Mouse (Mus musculus) Patski (cell line): ENCODE data around the gene Rad9a. TPM values are rescaled to one million over a fixed set of nuclear protein-coding genes. Genes with fewer than 3 reads are reported as not detected.

Experiments
- ATAC-seq: fragments of 100-300 bp; one replicate; pipeline ENCODE4 v1.8.0; 2021
- CTCF ChIA-PET: fragments of 350-600 bp; sonication (Branson Sonifier 250); formaldehyde crosslinking; loops from one replicate; lab custom pipeline; 2022; ENCODE audit warnings: inconsistent platforms; lab: Charles Lee
- POLR2A ChIA-PET: fragments of 350-600 bp; sonication (Branson Sonifier 250); formaldehyde crosslinking; loops from one replicate; lab custom pipeline; 2022; ENCODE audit warnings: antibody characterized with exemption, inconsistent platforms; lab: Charles Lee
- DNase-seq: peaks from one replicate; pipeline ENCODE4 v3.0.0-alpha.2; 2011; ENCODE audit warnings: low read depth, low spot score
- H3K27me3 ChIP-seq: fragments of 371-371 bp; one replicate; pipeline ENCODE4 v1.5.1; 2021
- CTCF ChIP-seq: fragments of 100-300 bp; IDR thresholded peaks from one replicate; pipeline ENCODE4 v1.5.1; 2021
- in situ Hi-C: fragments of 300-500 bp; cut with MboI; formaldehyde crosslinking; loops from 3 replicates; pipeline ENCODE4 v1.11.1; 2018; ENCODE audit warnings: low pct_unique_long_range_greater_than_20kb, mixed read lengths
- polyA plus RNA-seq: library from polyadenylated mRNA; unstranded; gene quantifications from one replicate; pipeline ENCODE4 v1.2.3, GENCODE M21; 2021

Rad9a gene
- polyA plus RNA-seq, 1 experiment from 2014 or later, result 33.9 TPM

DNA sequence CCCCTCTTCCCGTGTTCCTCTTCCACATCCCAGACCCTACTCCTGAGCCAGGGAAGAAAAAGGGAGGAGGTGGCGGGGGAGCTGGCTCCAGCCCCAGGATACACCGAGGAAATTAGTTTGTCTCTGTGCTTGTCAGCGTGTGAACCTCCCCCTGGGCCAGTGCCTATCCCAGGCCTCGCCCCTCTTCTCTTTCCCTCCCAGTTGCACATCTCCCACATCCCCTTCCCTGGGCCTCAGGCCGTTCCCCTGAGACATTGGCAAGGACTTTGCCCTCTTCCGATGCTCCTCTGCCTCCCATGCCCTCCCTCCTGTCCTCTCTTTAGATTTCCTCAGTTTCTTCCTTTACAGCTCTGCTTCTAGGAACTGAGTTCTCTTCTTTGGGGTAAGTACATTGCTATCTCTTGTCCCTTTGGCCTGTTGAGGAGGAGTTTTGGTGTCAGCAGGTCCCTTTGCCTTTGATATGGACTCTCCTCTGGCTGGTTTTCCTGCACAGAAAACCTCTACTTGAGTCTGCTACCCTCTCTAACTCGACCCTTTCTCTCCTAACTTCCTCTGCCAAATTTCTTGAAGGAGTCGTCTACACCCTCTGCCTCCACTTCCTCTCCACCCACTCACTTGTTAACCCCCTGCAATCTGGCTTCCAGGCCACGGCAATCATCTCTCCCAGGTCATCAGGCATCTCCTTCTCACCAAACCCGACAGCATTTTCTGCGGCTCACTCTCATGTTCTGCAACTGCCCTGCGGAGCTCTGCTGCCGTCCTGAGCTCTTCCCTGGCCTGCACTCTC lies 19.7 kb upstream of the Rad9a start:
- no peak for DNase-seq
- in situ Hi-C loops, result no loop called here
- no peak for TF ChIP-seq CTCF
- ChIA-PET CTCF (interaction anchor here (17.4 to 20.5 kb wide), 2 partner anchors 5 to 9 kb away, joined by 396 read pairs; partner anchors contain the start of genes AC109138.7, Clcf1 and Pold4), POLR2A (interaction anchor here (1.5 to 16.4 kb wide), 3 partner anchors 9 to 13 kb away, joined by 9 to 199 read pairs (median 23); partner anchors contain the start of gene Pold4)
- no peak for ATAC-seq
- H3K27me3 ChIP-seq, result no peaks in the 10 kb centered on the region

- DNase-seq, result no peak
- ChIA-PET CTCF (interaction anchor here (1.1 to 20.5 kb wide), 3 partner anchors 5 to 50 kb away, joined by 3 to 396 read pairs (median 396); partner anchors contain the start of genes AC109138.7, Clcf1 and Pold4), POLR2A (interaction anchor here (1.5 to 16.4 kb wide), 4 partner anchors 9 to 19 kb away, joined by 3 to 199 read pairs (median 20); partner anchors contain the start of genes Pold4 and Rad9a)
- no peak for TF ChIP-seq CTCF
- in situ Hi-C loops, result no loop called here
- H3K27me3 ChIP-seq, result no peaks in the 10 kb centered on the region
- no peak for ATAC-seq
Measured at GRCm38 (mm10) chr19:4220416-4220815, 19.0 kb upstream of the Rad9a start.

DNA sequence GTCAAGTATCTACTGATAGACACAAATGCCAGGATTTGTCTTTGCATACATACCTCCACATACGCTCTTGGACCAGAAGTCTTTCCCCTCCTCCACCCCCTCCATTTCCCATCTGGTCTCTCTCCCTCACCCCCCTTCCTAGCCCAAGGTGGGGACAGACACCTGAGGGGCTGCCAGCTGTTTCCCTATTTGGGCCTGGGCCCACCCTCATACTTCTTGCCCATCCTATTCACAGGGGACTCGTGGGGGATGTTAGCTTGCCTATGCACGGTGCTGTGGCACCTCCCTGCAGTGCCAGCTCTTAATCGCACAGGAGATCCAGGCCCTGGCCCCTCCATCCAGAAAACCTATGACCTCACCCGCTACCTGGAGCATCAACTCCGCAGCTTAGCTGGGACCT lies 18.5 kb upstream of the Rad9a start:
- no peak for ATAC-seq

DNA sequence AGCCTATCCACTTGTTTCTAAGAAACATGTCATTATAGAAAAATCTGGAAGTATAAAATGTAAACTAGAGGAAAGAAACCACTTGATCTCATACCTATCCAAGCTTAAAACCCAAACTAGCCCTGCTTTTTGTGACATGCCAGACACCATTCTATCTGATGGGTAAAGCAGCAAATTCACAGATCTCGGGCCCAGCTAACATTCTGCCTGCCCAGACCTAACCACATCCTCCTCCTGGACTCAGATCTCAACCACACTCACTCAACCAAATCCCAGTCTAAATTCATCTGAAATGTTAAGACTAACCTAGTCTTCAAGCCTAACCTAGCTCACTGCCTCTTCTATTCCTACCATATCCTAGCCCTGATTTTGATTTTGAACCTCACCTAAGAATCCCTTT lies 17.3 kb upstream of the Rad9a start:
- no peak for DNase-seq
- ATAC-seq, result no peak
- ChIA-PET POLR2A (interaction anchor here (0.9 to 16.4 kb wide), 5 partner anchors 8 to 17 kb away, joined by 3 to 199 read pairs (median 17); partner anchors contain the start of genes Pold4 and Rad9a), CTCF (interaction anchor here (1.2 to 20.5 kb wide), 3 partner anchors 7 to 36 kb away, joined by 5 to 396 read pairs (median 396); partner anchors contain the start of genes AC109138.7, Clcf1 and Pold4)
- no peak for TF ChIP-seq CTCF
- H3K27me3 ChIP-seq, result no peaks in the 10 kb centered on the region
- in situ Hi-C loops, result no loop called here

More for the DNA sequence above, 18.5 kb upstream of the Rad9a start:
- TF ChIP-seq CTCF, result no peak
- CTCF ChIA-PET, result interaction anchor here (1.1 to 20.5 kb wide), 3 partner anchors 6 to 50 kb away, joined by 3 to 396 read pairs (median 396); partner anchors contain the start of genes AC109138.7, Clcf1 and Pold4
- DNase-seq, result no peak
- in situ Hi-C loops, result no loop called here
- POLR2A ChIA-PET, result interaction anchor here (1.5 to 16.4 kb wide), 4 partner anchors 9 to 19 kb away, joined by 3 to 199 read pairs (median 20); partner anchors contain the start of genes Pold4 and Rad9a
- no peaks in the 10 kb centered on the region for H3K27me3 ChIP-seq

DNA sequence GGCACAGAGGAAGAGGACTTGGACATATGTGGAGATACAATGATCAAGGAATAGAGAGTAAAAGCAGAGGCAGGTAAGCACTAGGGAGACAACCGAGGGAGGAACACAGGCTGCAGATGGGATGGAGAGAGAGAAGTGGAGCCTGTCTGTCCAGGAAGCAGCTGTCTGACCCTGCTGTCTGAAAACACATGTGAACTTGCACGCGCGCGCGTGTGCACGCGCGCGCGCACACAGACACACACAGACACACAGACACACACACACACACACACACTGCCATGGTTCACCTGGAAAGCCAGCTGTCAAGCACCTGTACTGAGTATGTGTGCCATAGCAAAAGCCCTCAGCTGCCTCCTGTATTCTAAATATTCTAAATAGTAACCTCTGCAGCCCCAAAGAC lies 16.8 kb upstream of the Rad9a start:
- no peak for DNase-seq
- CTCF ChIA-PET, result interaction anchor here (0.9 to 20.5 kb wide), 5 partner anchors 6 to 93 kb away, joined by 3 to 396 read pairs (median 5); partner anchors contain the start of genes AC109138.7, Clcf1, Pold4 and Rad9a
- no peaks in the 10 kb centered on the region for H3K27me3 ChIP-seq
- no peak for TF ChIP-seq CTCF
- in situ Hi-C loops, result no loop called here
- POLR2A ChIA-PET, result interaction anchor here (0.9 to 16.4 kb wide), 6 partner anchors 9 to 46 kb away, joined by 3 to 199 read pairs (median 4); partner anchors contain the start of genes Pold4 and Rad9a
- ATAC-seq, result no peak

DNA sequence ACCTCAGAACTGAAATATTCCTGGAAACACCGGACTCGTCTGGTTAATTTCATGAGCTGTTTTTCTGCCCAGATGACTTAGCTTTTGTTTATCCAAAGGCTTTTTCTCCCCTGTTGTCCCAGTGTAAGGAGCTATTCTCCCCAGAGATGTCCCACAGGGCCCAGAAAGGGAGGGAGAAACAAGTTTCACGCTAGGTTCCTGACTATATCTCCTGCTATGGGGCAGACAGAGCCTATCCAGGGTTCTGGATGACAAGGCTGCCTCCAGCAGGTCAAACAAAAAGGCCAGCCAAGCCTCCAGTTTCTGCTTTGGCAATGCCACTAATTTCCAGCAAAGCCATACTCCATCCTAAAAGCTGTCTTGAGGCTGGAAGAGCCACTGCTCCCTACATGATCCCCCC lies 16.4 kb upstream of the Rad9a start:
- no peaks in the 10 kb centered on the region for H3K27me3 ChIP-seq
- in situ Hi-C loops, result no loop called here
- ChIA-PET CTCF (interaction anchor here (0.9 to 20.5 kb wide), 4 partner anchors 6 to 93 kb away, joined by 3 to 396 read pairs (median 200); partner anchors contain the start of genes AC109138.7, Clcf1, Pold4 and Rad9a), POLR2A (interaction anchor here (1.0 to 16.4 kb wide), 6 partner anchors 9 to 53 kb away, joined by 3 to 199 read pairs (median 4); partner anchors contain the start of genes Pold4 and Rad9a)
- no peak for TF ChIP-seq CTCF
- no peak for ATAC-seq
- peak; percentile 85 for DNase-seq

DNA sequence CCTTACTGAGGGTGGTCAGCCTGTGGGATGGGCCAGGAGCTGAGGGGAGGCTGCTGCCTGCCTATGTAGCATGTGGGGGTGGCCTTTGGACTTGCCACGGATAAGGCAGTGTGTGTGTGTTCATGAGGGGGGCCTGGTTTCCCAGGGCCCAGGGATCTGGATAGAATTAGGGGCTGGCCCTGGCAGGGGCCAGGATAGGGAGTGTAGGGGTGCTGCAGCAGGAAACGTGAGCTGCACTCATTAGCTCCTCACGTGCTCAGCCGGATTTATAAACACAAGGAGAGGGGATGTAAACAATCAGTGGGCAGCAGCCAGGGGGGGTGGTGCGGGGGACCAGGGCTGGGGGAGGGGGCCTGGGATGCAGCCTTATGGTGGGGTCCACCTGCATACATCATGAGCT lies 15.7 kb upstream of the Rad9a start:
- ATAC-seq, result no peak
- no peak for TF ChIP-seq CTCF
- no peaks in the 10 kb centered on the region for H3K27me3 ChIP-seq
- POLR2A ChIA-PET, result interaction anchor here (0.8 to 16.4 kb wide), 7 partner anchors 8 to 52 kb away, joined by 3 to 199 read pairs (median 4); partner anchors contain the start of genes Pold4, Ppp1ca and Rad9a
- in situ Hi-C loops, result no loop called here
- CTCF ChIA-PET, result interaction anchor here (0.9 to 20.5 kb wide), 4 partner anchors 5 to 92 kb away, joined by 3 to 396 read pairs (median 200); partner anchors contain the start of genes AC109138.7, Clcf1, Pold4 and Rad9a
- DNase-seq, result no peak

DNA sequence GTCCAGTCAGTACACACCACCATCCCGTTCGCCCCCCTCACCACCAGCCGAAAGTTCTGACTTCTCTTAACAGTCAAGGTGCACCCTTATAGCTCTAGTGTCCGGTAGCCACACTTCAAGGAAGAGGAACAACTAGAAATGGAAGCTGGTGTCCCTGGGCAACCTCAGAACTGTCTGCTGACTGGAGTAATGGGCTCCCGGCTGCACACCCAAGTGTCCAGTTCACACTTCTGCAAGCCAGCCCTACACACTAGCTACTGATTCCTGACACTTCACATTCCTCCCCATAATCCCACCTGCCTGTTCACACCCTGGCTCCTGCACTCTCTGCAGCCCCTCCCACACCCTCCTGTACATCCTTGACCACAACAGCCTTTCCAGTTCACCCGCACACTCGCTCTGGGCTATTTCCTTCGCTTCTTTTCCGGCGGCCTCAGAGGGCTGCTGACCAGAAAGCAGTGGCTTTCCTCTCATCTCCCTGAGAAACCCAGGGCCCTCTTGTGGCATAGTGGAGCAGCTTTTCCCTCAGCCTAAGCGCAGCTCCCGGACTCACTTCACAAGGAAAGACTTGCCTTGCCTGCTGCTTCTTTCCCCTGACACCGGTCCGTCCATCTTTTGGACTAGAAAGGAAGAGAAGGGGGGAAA lies 14.7 kb upstream of the Rad9a start:
- H3K27me3 ChIP-seq, result no peaks in the 10 kb centered on the region
- POLR2A ChIA-PET, result interaction anchor here (0.6 to 16.4 kb wide), 7 partner anchors 9 to 639 kb away, joined by 3 to 199 read pairs (median 7); partner anchors contain the start of gene Pold4
- CTCF ChIA-PET, result interaction anchor here (17.4 to 20.5 kb wide), 2 partner anchors 4 to 10 kb away, joined by 396 read pairs; partner anchors contain the start of genes AC109138.7, Clcf1 and Pold4
- no peak for ATAC-seq
- in situ Hi-C loops, result no loop called here
- no peak for TF ChIP-seq CTCF
- DNase-seq, result no peak

GRCm38 (mm10) chr19:4215451-4215840 lies 14.0 kb upstream of the Rad9a start:
- ChIA-PET POLR2A (interaction anchor here (0.6 to 16.4 kb wide), 5 partner anchors 13 to 638 kb away, joined by 3 to 199 read pairs (median 6); partner anchors contain the start of gene Pold4), CTCF (interaction anchor here (17.4 to 20.5 kb wide), 2 partner anchors 3 to 10 kb away, joined by 396 read pairs; partner anchors contain the start of genes AC109138.7, Clcf1 and Pold4)
- TF ChIP-seq CTCF, result no peak
- ATAC-seq (no peak), DNase-seq (no peak)
- H3K27me3 ChIP-seq, result no peaks in the 10 kb centered on the region
- in situ Hi-C loops, result no loop called here
